Mouse (Mus musculus) heart, embryonic 13.5 days (tissue): ENCODE results near the gene Sod1. TPM values are rescaled to one million over a fixed set of nuclear protein-coding genes. Genes with fewer than 3 reads are reported as not detected.
A peak's percentile ranks its signal among the peaks of the same experiment; 100 is the strongest.

ENCODE experiments used
- ATAC-seq: fragments of 200-750 bp; cut with Nextera tagmentation; 2 replicates; pipeline ENCODE4 v1.8.0; 2017; ENCODE audit warnings: moderate TSS enrichment; ENCODE audit not compliant: insufficient number of reproducible peaks, low FRiP score, low TSS enrichment; ENCODE audit errors: extremely low read depth
- H3K27ac ChIP-seq: fragments of 300-500 bp; sonication (generic); replicated peaks from 2 replicates; pipeline ENCODE4 v1.5.1; 2015; ENCODE audit warnings: moderate library complexity, mild to moderate bottlenecking, inconsistent platforms
- H3K27me3 ChIP-seq: fragments of 300-500 bp; sonication (generic); replicated peaks from 2 replicates; pipeline ENCODE4 v1.6.1; 2015; ENCODE audit warnings: mild to moderate bottlenecking, inconsistent platforms
- H3K36me3 ChIP-seq: fragments of 300-500 bp; sonication (generic); 2 replicates; pipeline ENCODE4 v1.6.1; 2015; ENCODE audit warnings: mild to moderate bottlenecking, inconsistent platforms
- H3K4me1 ChIP-seq: fragments of 300-500 bp; sonication (generic); 2 replicates; pipeline ENCODE4 v1.6.1; 2015; ENCODE audit warnings: inconsistent platforms
- H3K4me2 ChIP-seq: fragments of 300-500 bp; sonication (generic); 2 replicates; pipeline ENCODE4 v1.6.1; 2015; ENCODE audit warnings: inconsistent platforms, mild to moderate bottlenecking, moderate library complexity
- H3K4me3 ChIP-seq: fragments of 300-500 bp; sonication (generic); 2 replicates; pipeline ENCODE4 v1.5.1; 2015; ENCODE audit warnings: moderate library complexity, mild to moderate bottlenecking, inconsistent platforms
- H3K9ac ChIP-seq: fragments of 300-500 bp; sonication (generic); 2 replicates; pipeline ENCODE4 v1.6.1; 2015; ENCODE audit warnings: inconsistent platforms, mild to moderate bottlenecking, moderate library complexity
- H3K9me3 ChIP-seq: fragments of 300-500 bp; sonication (generic); 2 replicates; pipeline ENCODE4 v1.6.1; 2016; ENCODE audit warnings: inconsistent platforms
- WGBS: fragments of 180-500 bp; shearing (Covaris S2); methylation state at CpG from one replicate; pipeline ENCODE4 v1.1.7; 2015; ENCODE audit warnings: mixed read lengths; 5-methylcytosine and 5-hydroxymethylcytosine counted together
- polyA plus RNA-seq: library from polyadenylated mRNA; unstranded; fragments of >200 nt; fragmentation: Nextera tagmentation; extraction: Ambion mirVana; gene quantifications from 2 replicates; pipeline ENCODE4 v1.2.1, GENCODE M21; 2015

The Sod1 gene
- polyA plus RNA-seq, 1 experiment from 2014 or later: 927 TPM

- no peaks in the 10 kb centered on the region for H3K27me3 ChIP-seq
- no peak for ATAC-seq
- no peak overlapping the region for H3K4me2 ChIP-seq
- H3K9me3 ChIP-seq: no peaks in the 10 kb centered on the region
- no peak overlapping the region for H3K27ac ChIP-seq
- H3K4me3 ChIP-seq: no peak overlapping the region
- H3K36me3 ChIP-seq: peaks cover 75% of the 10 kb centered on the region
- H3K4me1 ChIP-seq: peaks cover 16% of the 10 kb centered on the region
- 82% methylated on average over 5 of the region's 5 CpGs for WGBS
- no peak overlapping the region for H3K9ac ChIP-seq
Observed at GRCm38 (mm10) chr16:90259623-90260022, 39.1 kb downstream of the Sod1 start.

GRCm38 (mm10) chr16:90260097-90260496, 39.5 kb downstream of the Sod1 start:
- WGBS: 57% methylated on average over 4 of the region's 4 CpGs
- Histone ChIP-seq H3K4me2 (no peak overlapping the region), H3K27me3 (no peaks in the 10 kb centered on the region), H3K4me3 (no peak overlapping the region), H3K27ac (0 out of 2 replicates have a peak overlapping the region, but pooled peaks have one; percentile 5), H3K36me3 (peaks cover 70% of the 10 kb centered on the region), H3K4me1 (peaks cover 21% of the 10 kb centered on the region), H3K9me3 (no peaks in the 10 kb centered on the region), H3K9ac (no peak overlapping the region)
- no peak for ATAC-seq

GRCm38 (mm10) chr16:90261791-90262190, 41.2 kb downstream of the Sod1 start:
- Histone ChIP-seq H3K4me2 (no peak overlapping the region), H3K4me3 (no peak overlapping the region), H3K4me1 (peaks cover 38% of the 10 kb centered on the region), H3K36me3 (peaks cover 57% of the 10 kb centered on the region), H3K9me3 (no peaks in the 10 kb centered on the region), H3K27me3 (no peaks in the 10 kb centered on the region), H3K27ac (no peak overlapping the region), H3K9ac (no peak overlapping the region)
- ATAC-seq: no peak
- 96% methylated on average over 2 of the region's 2 CpGs for WGBS

- H3K27ac ChIP-seq: no peak overlapping the region
- peaks cover 37% of the 10 kb centered on the region for H3K36me3 ChIP-seq
- no peak overlapping the region for H3K4me3 ChIP-seq
- WGBS: 47% methylated on average over 5 of the region's 5 CpGs
- ATAC-seq: no peak
- no peaks in the 10 kb centered on the region for H3K27me3 ChIP-seq
- peaks cover 57% of the 10 kb centered on the region for H3K4me1 ChIP-seq
- no peak overlapping the region for H3K9ac ChIP-seq
- H3K9me3 ChIP-seq: no peaks in the 10 kb centered on the region
- H3K4me2 ChIP-seq: no peak overlapping the region
Observed at GRCm38 (mm10) chr16:90264021-90264420, 43.5 kb downstream of the Sod1 start.

- Histone ChIP-seq H3K27me3 (no peaks in the 10 kb centered on the region), H3K4me3 (no peak overlapping the region), H3K4me1 (peaks cover 62% of the 10 kb centered on the region), H3K4me2 (no peak overlapping the region), H3K36me3 (peaks cover 26% of the 10 kb centered on the region), H3K9me3 (no peaks in the 10 kb centered on the region), H3K27ac (peak overlapping the region; percentile 61), H3K9ac (0 out of 2 replicates have a peak overlapping the region, but pooled peaks have one; percentile 8)
- 38% methylated on average over 1 of the region's 1 CpGs for WGBS
- ATAC-seq: no peak
Observed at GRCm38 (mm10) chr16:90265106-90265505, 44.6 kb downstream of the Sod1 start.

GRCm38 (mm10) chr16:90266581-90266980, 46.0 kb downstream of the Sod1 start:
- Histone ChIP-seq H3K9ac (no peak overlapping the region), H3K27me3 (no peaks in the 10 kb centered on the region), H3K4me2 (no peak overlapping the region), H3K9me3 (no peaks in the 10 kb centered on the region), H3K4me3 (no peak overlapping the region), H3K27ac (no peak overlapping the region), H3K36me3 (peaks cover 11% of the 10 kb centered on the region), H3K4me1 (peaks cover 59% of the 10 kb centered on the region)
- 24% methylated on average over 1 of the region's 1 CpGs for WGBS
- ATAC-seq: no peak

GRCm38 (mm10) chr16:90275521-90275920, 55.0 kb downstream of the Sod1 start:
- 78% methylated on average over 6 of the region's 6 CpGs for WGBS
- no peaks in the 10 kb centered on the region for H3K27me3 ChIP-seq
- no peak overlapping the region for H3K9ac ChIP-seq

More at GRCm38 (mm10) chr16:90275521-90275920, 55.0 kb downstream of the Sod1 start:
- ATAC-seq: no peak
- H3K9me3 ChIP-seq: no peaks in the 10 kb centered on the region
- peaks cover 45% of the 10 kb centered on the region for H3K4me1 ChIP-seq
- no peak overlapping the region for H3K4me3 ChIP-seq
- H3K36me3 ChIP-seq: no peaks in the 10 kb centered on the region
- H3K27ac ChIP-seq: no peak overlapping the region; the same call in 1 of the 2 replicates
- H3K4me2 ChIP-seq: no peak overlapping the region

Other genes with a start within 250 kb of the Sod1 start
- 8.8 and 10.7 TPM in 2 replicates for gene Tiam1, start 77.0 kb upstream of the Sod1 start, polyA plus RNA-seq
- 15.5 and 16.3 TPM in 2 replicates for gene Scaf4, start 63.7 kb downstream of the Sod1 start, polyA plus RNA-seq
- 9.5 and 10.6 TPM in 2 replicates for gene Hunk, start 165.3 kb downstream of the Sod1 start, polyA plus RNA-seq